ENCODE assay signal across 15 mouse cellular contexts in genomic region chr3:58135607-58136365, GRCm38 (mm10).
DNase-seq lines count a peak whose midpoint lies in the region; ATAC-seq and TF ChIP-seq lines count a peak whose summit lies in the region.
"Had no signal": no experiment of that assay in that cellular context is flagged by ENCODE, and none has a peak within 500 bp of the region (broad histone marks: within the 10 kb centered on the region; RNA-seq: fewer than 3 reads in every experiment).

No protein-coding gene starts in this region.

- H3K4me3 ChIP-seq in forebrain, embryonic 11.5 days (ENCODE audit: low read depth, low read length), result no peak overlapping the region
- no peak overlapping the region for H3K4me3 ChIP-seq in forebrain, embryonic 10.5 days
- H3K4me3 ChIP-seq in embryonic facial prominence, embryonic 14.5 days (ENCODE audit: low read depth, low read length), result no peak overlapping the region
- no peak overlapping the region for H3K4me3 ChIP-seq in hindbrain, postnatal 0 days (ENCODE audit: low read length)
- H3K4me3 ChIP-seq in lung, postnatal 0 days (ENCODE audit: low read depth, low read length), result no peak overlapping the region
- H3K4me3 ChIP-seq in thymus, adult 2 months (ENCODE audit: control insufficient read depth, insufficient read depth, low read length), result no peak overlapping the region
- no peak overlapping the region for H3K4me3 ChIP-seq in intestine, postnatal 0 days (ENCODE audit: low read depth, low read length)
- H3K4me3 ChIP-seq: heart, embryonic 13.5 days; liver, embryonic 13.5 days; neural tube, embryonic 15.5 days had no signal

- no peak overlapping the region for H3K9ac ChIP-seq in forebrain, embryonic 11.5 days (ENCODE audit: low read length)
- H3K9ac ChIP-seq in embryonic facial prominence, embryonic 14.5 days (ENCODE audit: low read depth, low read length), result no peak overlapping the region
- H3K9ac ChIP-seq in hindbrain, postnatal 0 days (replicated peaks; ENCODE audit: low read length), result no peak overlapping the region
- no peak overlapping the region for H3K9ac ChIP-seq in lung, postnatal 0 days (replicated peaks; ENCODE audit: low read depth)
- H3K9ac ChIP-seq in intestine, postnatal 0 days (ENCODE audit: low read depth, low read length), result no peak overlapping the region
- H3K9ac ChIP-seq: heart, embryonic 13.5 days; liver, embryonic 13.5 days; neural tube, embryonic 15.5 days had no signal

- H3K27ac ChIP-seq in forebrain, embryonic 11.5 days (ENCODE audit: low read depth, low read length), result no peak overlapping the region
- H3K27ac ChIP-seq in forebrain, embryonic 10.5 days, result no peak overlapping the region
- peak overlapping the region; percentile 39; the same call in 1 of the 2 replicates for H3K27ac ChIP-seq in embryonic facial prominence, embryonic 14.5 days (replicated peaks; ENCODE audit: low read depth, low read length)
- no peak overlapping the region for H3K27ac ChIP-seq in hindbrain, postnatal 0 days
- no peak overlapping the region for H3K27ac ChIP-seq in lung, postnatal 0 days (ENCODE audit: low read length)
- no peak overlapping the region for H3K27ac ChIP-seq in thymus, adult 2 months (ENCODE audit: control insufficient read depth, insufficient read depth, low read length)
- H3K27ac ChIP-seq in intestine, postnatal 0 days (ENCODE audit: low read depth, low read length), result no peak overlapping the region
- H3K27ac ChIP-seq: heart, embryonic 13.5 days; liver, embryonic 13.5 days; neural tube, embryonic 15.5 days had no signal

- no peak for TF ChIP-seq CTCF in hindbrain, postnatal 0 days (IDR thresholded peaks at IDR 0.05; ENCODE audit: low read depth)
- TF ChIP-seq CTCF in lung, postnatal 0 days (IDR thresholded peaks at IDR 0.05), result no peak
- TF ChIP-seq CTCF in thymus, adult 2 months (IDR thresholded peaks at IDR 0.05; ENCODE audit: borderline replicate concordance, control insufficient read depth, extremely low read depth, insufficient read depth, low read length, poor library complexity), result no peak
- no peak for TF ChIP-seq CTCF in intestine, postnatal 0 days (IDR thresholded peaks at IDR 0.05; ENCODE audit: low read depth)

- no peak for TF ChIP-seq EP300 in lung, postnatal 0 days (IDR thresholded peaks at IDR 0.05)

- no peak for TF ChIP-seq POLR2A in thymus, adult 2 months (IDR thresholded peaks at IDR 0.05; ENCODE audit: control insufficient read depth, extremely low read depth, insufficient read depth, low read length, poor library complexity)

- WGBS in forebrain, embryonic 11.5 days, result 23% methylated on average over 10 of the region's 10 CpGs
- 32% methylated on average over 10 of the region's 10 CpGs for WGBS in forebrain, embryonic 10.5 days
- 17% methylated on average over 10 of the region's 10 CpGs for WGBS in embryonic facial prominence, embryonic 14.5 days
- WGBS in hindbrain, postnatal 0 days, result 20% methylated on average over 10 of the region's 10 CpGs
- WGBS in lung, postnatal 0 days, result 49% methylated on average over 10 of the region's 10 CpGs
- 69% methylated on average over 10 of the region's 10 CpGs for WGBS in thymus, adult 2 months
- 58% methylated on average over 10 of the region's 10 CpGs for WGBS in intestine, postnatal 0 days

- no peaks in the 10 kb centered on the region for H3K36me3 ChIP-seq in forebrain, embryonic 11.5 days (ENCODE audit: control insufficient read depth, insufficient read depth, low read length)
- no peaks in the 10 kb centered on the region for H3K36me3 ChIP-seq in forebrain, embryonic 10.5 days (replicated peaks)
- H3K36me3 ChIP-seq in embryonic facial prominence, embryonic 14.5 days (ENCODE audit: control insufficient read depth, insufficient read depth, low read length), result no peaks in the 10 kb centered on the region
- H3K36me3 ChIP-seq in hindbrain, postnatal 0 days (ENCODE audit: insufficient read depth, low read length), result no peaks in the 10 kb centered on the region
- no peaks in the 10 kb centered on the region for H3K36me3 ChIP-seq in lung, postnatal 0 days (ENCODE audit: insufficient read depth, low read length)
- no peaks in the 10 kb centered on the region for H3K36me3 ChIP-seq in thymus, adult 2 months (ENCODE audit: control insufficient read depth, insufficient read depth, low read length)
- H3K36me3 ChIP-seq in intestine, postnatal 0 days (ENCODE audit: control insufficient read depth, insufficient read depth), result no peaks in the 10 kb centered on the region
- H3K36me3 ChIP-seq: heart, embryonic 13.5 days; liver, embryonic 13.5 days; neural tube, embryonic 15.5 days had no signal

- H3K27me3 ChIP-seq in forebrain, embryonic 11.5 days (ENCODE audit: control insufficient read depth, insufficient read depth, low read length), result no peaks in the 10 kb centered on the region
- H3K27me3 ChIP-seq in forebrain, embryonic 10.5 days (ENCODE audit: poor library complexity, severe bottlenecking), result no peaks in the 10 kb centered on the region
- no peaks in the 10 kb centered on the region for H3K27me3 ChIP-seq in embryonic facial prominence, embryonic 14.5 days (replicated peaks; ENCODE audit: control insufficient read depth, insufficient read depth, low read length)
- H3K27me3 ChIP-seq in hindbrain, postnatal 0 days (ENCODE audit: insufficient read depth, low read length), result no peaks in the 10 kb centered on the region
- H3K27me3 ChIP-seq in lung, postnatal 0 days (replicated peaks; ENCODE audit: insufficient read depth, low read length), result no peaks in the 10 kb centered on the region
- no peaks in the 10 kb centered on the region for H3K27me3 ChIP-seq in thymus, adult 2 months (ENCODE audit: control insufficient read depth, insufficient read depth, low read length)
- no peaks in the 10 kb centered on the region for H3K27me3 ChIP-seq in intestine, postnatal 0 days (replicated peaks; ENCODE audit: control insufficient read depth, insufficient read depth, low read length)
- H3K27me3 ChIP-seq: heart, embryonic 13.5 days; liver, embryonic 13.5 days; neural tube, embryonic 15.5 days had no signal

- no peak overlapping the region for H3K4me2 ChIP-seq in forebrain, embryonic 11.5 days (ENCODE audit: low read depth, low read length, severe bottlenecking)
- no peak overlapping the region for H3K4me2 ChIP-seq in embryonic facial prominence, embryonic 14.5 days (ENCODE audit: low read depth, low read length)
- H3K4me2 ChIP-seq in hindbrain, postnatal 0 days (ENCODE audit: low read depth, low read length), result no peak overlapping the region
- H3K4me2 ChIP-seq in lung, postnatal 0 days (replicated peaks; ENCODE audit: low read depth, low read length), result no peak overlapping the region
- H3K4me2 ChIP-seq in intestine, postnatal 0 days (replicated peaks; ENCODE audit: low read depth), result no peak overlapping the region
- H3K4me2 ChIP-seq: heart, embryonic 13.5 days; liver, embryonic 13.5 days; neural tube, embryonic 15.5 days had no signal

- DNase-seq in forebrain, embryonic 11.5 days (ENCODE audit: low spot score), result no peak
- no peak for DNase-seq in forebrain, embryonic 10.5 days (ENCODE audit: extremely low spot score, low spot score)
- peak; percentile 60 for DNase-seq in NIH3T3 (ENCODE audit: low read depth)
- peak; percentile 88 for DNase-seq in embryonic facial prominence, embryonic 14.5 days (ENCODE audit: low spot score)
- peak; percentile 55 for DNase-seq in hindbrain, postnatal 0 days (ENCODE audit: low spot score)
- DNase-seq in lung, postnatal 0 days (ENCODE audit: low spot score), result no peak
- DNase-seq in thymus, adult 2 months, result no peak
- DNase-seq: cerebellum, postnatal 36 days; kidney, adult 2 months; layer of hippocampus, postnatal 36 days; liver, embryonic 13.5 days; spleen, adult 18-20 months had no signal

- H3K9me3 ChIP-seq in forebrain, embryonic 11.5 days (ENCODE audit: control insufficient read depth, low read length), result no peaks in the 10 kb centered on the region
- H3K9me3 ChIP-seq in forebrain, embryonic 10.5 days, result no peaks in the 10 kb centered on the region
- H3K9me3 ChIP-seq in embryonic facial prominence, embryonic 14.5 days (ENCODE audit: control insufficient read depth, low read length), result no peaks in the 10 kb centered on the region
- no peaks in the 10 kb centered on the region for H3K9me3 ChIP-seq in hindbrain, postnatal 0 days (ENCODE audit: low read length)
- H3K9me3 ChIP-seq in lung, postnatal 0 days (ENCODE audit: low read length), result no peaks in the 10 kb centered on the region
- H3K9me3 ChIP-seq in intestine, postnatal 0 days (ENCODE audit: control insufficient read depth), result no peaks in the 10 kb centered on the region
- H3K9me3 ChIP-seq: heart, embryonic 13.5 days; liver, embryonic 13.5 days; neural tube, embryonic 15.5 days had no signal

- peak; percentile 51 for ATAC-seq in forebrain, embryonic 11.5 days (replicated peaks; ENCODE audit: low FRiP score)
- peak; percentile 85 for ATAC-seq in embryonic facial prominence, embryonic 14.5 days (ENCODE audit: low read depth)
- peak; percentile 84 for ATAC-seq in hindbrain, postnatal 0 days
- ATAC-seq in lung, postnatal 0 days, result no peak
- ATAC-seq in intestine, postnatal 0 days, result no peak

- peaks cover 3% of the 10 kb centered on the region; the same call in 1 of the 2 replicates for H3K4me1 ChIP-seq in forebrain, embryonic 11.5 days (replicated peaks; ENCODE audit: control insufficient read depth, insufficient read depth, low read length)
- H3K4me1 ChIP-seq in forebrain, embryonic 10.5 days, result peaks cover 8% of the 10 kb centered on the region
- H3K4me1 ChIP-seq in embryonic facial prominence, embryonic 14.5 days (ENCODE audit: control insufficient read depth, insufficient read depth, low read length), result no peaks in the 10 kb centered on the region
- H3K4me1 ChIP-seq in hindbrain, postnatal 0 days (ENCODE audit: insufficient read depth, low read length), result no peaks in the 10 kb centered on the region
- H3K4me1 ChIP-seq in lung, postnatal 0 days (ENCODE audit: insufficient read depth, low read depth, low read length), result no peaks in the 10 kb centered on the region
- H3K4me1 ChIP-seq in thymus, adult 2 months (replicated peaks; ENCODE audit: control insufficient read depth, insufficient read depth, low read length), result no peaks in the 10 kb centered on the region
- H3K4me1 ChIP-seq in intestine, postnatal 0 days (replicated peaks; ENCODE audit: control insufficient read depth, insufficient read depth, low read length), result no peaks in the 10 kb centered on the region
- H3K4me1 ChIP-seq: heart, embryonic 13.5 days; liver, embryonic 13.5 days had no signal

Comparison
In these comparisons a context has a peak if more than half of its experiments do, and no peak if none do; other contexts are left out.
1. ATAC-seq: peak in forebrain, embryonic 11.5 days (single experiment), embryonic facial prominence, embryonic 14.5 days (single experiment) and hindbrain, postnatal 0 days (single experiment); none in lung, postnatal 0 days (single experiment) and intestine, postnatal 0 days (single experiment).
2. DNase-seq: peak in NIH3T3 (single experiment), embryonic facial prominence, embryonic 14.5 days (single experiment) and hindbrain, postnatal 0 days (single experiment); none in forebrain, embryonic 11.5 days (single experiment), forebrain, embryonic 10.5 days (single experiment), lung, postnatal 0 days (single experiment) and thymus, adult 2 months (single experiment).